Mouse (Mus musculus) kidney, postnatal 36 days (tissue): Measurements from ENCODE around the gene Zfp735.

Experiments used
- DNase-seq, 2 experiments: peaks; one replicate each; pipeline ENCODE4 v3.0.0; 2021 to 2022; ENCODE audit warnings: mixed read lengths in 2 of 2

The Zfp735 gene

DNA sequence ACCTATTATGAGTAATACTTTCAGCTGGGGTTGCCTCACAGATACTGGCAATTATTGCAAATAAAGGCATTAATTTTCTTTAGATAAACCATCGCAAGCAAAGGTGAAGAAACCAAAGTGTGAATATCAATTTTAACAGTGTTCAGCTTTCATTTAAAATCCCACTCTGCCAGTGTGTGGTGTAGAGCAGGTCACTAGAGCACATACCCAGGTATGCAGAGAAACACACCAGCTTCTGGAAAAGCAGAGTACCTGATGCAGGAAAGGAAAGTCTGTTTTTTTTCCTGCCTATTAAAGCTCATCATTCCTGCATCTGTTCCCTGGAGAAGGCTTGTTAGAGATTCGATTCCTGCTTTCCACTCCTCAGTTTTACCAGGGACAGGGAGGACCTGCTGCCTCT, at the start of gene Zfp735:
Gene Zfp735, plus strand, starts transcription at position 301 of the 400 bp plus-strand sequence.
- DNase-seq: no peak

DNA sequence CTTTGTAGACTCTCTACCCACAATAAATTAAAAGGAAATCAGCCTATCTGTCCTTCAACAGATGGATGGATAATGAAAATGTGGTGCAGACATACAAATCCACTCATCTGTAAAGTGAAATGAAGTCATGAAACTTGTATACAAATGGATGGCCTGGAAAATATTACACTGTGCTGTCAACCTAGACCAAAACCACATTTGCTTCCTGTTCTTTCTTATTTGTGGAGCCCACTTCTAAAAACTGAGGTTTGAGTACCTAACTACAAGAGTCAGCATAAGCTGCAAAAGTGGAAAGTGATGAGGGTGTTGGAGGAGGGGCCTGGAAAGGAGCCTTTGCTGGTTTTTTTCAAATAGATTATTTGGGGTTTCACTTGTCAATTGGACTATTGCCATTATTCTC, 70.5 kb downstream of the Zfp735 start:
- no peak for DNase-seq
